Mouse (Mus musculus) stomach, postnatal 0 days (tissue): ENCODE results near the gene C130050O18Rik. TPM values are rescaled to one million over a fixed set of nuclear protein-coding genes. Genes with fewer than 3 reads are reported as not detected.

Experiments used
- ATAC-seq: fragments of 200-750 bp; cut with Nextera tagmentation; 2 replicates; pipeline ENCODE4 v1.8.0; 2017; ENCODE audit not compliant: low FRiP score, low TSS enrichment
- DNase-seq: peaks from one replicate; pipeline ENCODE4 v3.0.0-alpha.2; 2016; ENCODE audit warnings: low spot score
- H3K27ac ChIP-seq: fragments of 300-500 bp; sonication (generic); replicated peaks from 2 replicates; pipeline ENCODE4 v1.5.1; 2014; ENCODE audit warnings: mild to moderate bottlenecking, control low read depth
- H3K27me3 ChIP-seq: fragments of 300-500 bp; sonication (generic); 2 replicates; pipeline ENCODE4 v1.6.1; 2014; ENCODE audit warnings: low read length; ENCODE audit not compliant: control insufficient read depth, insufficient read depth
- H3K36me3 ChIP-seq: fragments of 300-500 bp; sonication (generic); 2 replicates; pipeline ENCODE4 v1.6.1; 2014; ENCODE audit warnings: low read length, mixed read lengths; ENCODE audit not compliant: control insufficient read depth, insufficient read depth
- H3K4me1 ChIP-seq: fragments of 300-500 bp; sonication (generic); replicated peaks from 2 replicates; pipeline ENCODE4 v1.6.1; 2014; ENCODE audit warnings: antibody characterized with exemption; ENCODE audit not compliant: control insufficient read depth, insufficient read depth
- H3K4me2 ChIP-seq: fragments of 300-500 bp; sonication (generic); replicated peaks from 2 replicates; pipeline ENCODE4 v1.6.1; 2014; ENCODE audit warnings: low read depth, mild to moderate bottlenecking, control low read depth, moderate library complexity
- H3K4me3 ChIP-seq: fragments of 300-500 bp; sonication (generic); 2 replicates; pipeline ENCODE4 v1.5.1; 2014; ENCODE audit warnings: low read depth, low read length, control low read depth
- H3K9ac ChIP-seq: fragments of 300-500 bp; sonication (generic); 2 replicates; pipeline ENCODE4 v1.6.1; 2014; ENCODE audit warnings: mild to moderate bottlenecking, low read length, control low read depth, mixed read lengths
- H3K9me3 ChIP-seq: fragments of 300-500 bp; sonication (generic); 2 replicates; pipeline ENCODE4 v1.6.1; 2016; ENCODE audit warnings: low read length; ENCODE audit not compliant: control insufficient read depth
- CTCF ChIP-seq: IDR thresholded peaks from 2 replicates; pipeline ENCODE4 v1.5.1; 2016; ENCODE audit warnings: antibody characterized with exemption, low read depth, mild to moderate bottlenecking, moderate library complexity
- EP300 ChIP-seq: optimal IDR thresholded peaks from 2 replicates; pipeline ENCODE3; 2016; ENCODE audit warnings: antibody characterized with exemption
- WGBS: fragments of 180-500 bp; shearing (Covaris S2); extraction: QIAGEN DNeasy Blood & Tissue Kit; methylation state at CpG from one replicate; pipeline ENCODE4 v1.1.7; 2014; 5-methylcytosine and 5-hydroxymethylcytosine counted together
- polyA plus RNA-seq: library from polyadenylated mRNA; unstranded; fragments of >200 nt; fragmentation: Nextera tagmentation; extraction: Ambion mirVana; gene quantifications from 2 replicates; pipeline ENCODE4 v1.2.1, GENCODE M21; 2015

The C130050O18Rik gene
- polyA plus RNA-seq, 1 experiment from 2014 or later = 0.46 TPM

- Histone ChIP-seq H3K4me1 (peaks cover 15% of the 10 kb centered on the region; the same call in 1 of the 2 replicates), H3K36me3 (no peaks in the 10 kb centered on the region), H3K4me3 (no peak within 1 kb of the TSS), H3K9me3 (no peaks in the 10 kb centered on the region), H3K27me3 (no peaks in the 10 kb centered on the region), H3K4me2 (no peak within 1 kb of the TSS), H3K27ac (peak within 1 kb of the TSS; percentile 85), H3K9ac (peak within 1 kb of the TSS; percentile 18; the same call in 1 of the 2 replicates)
- WGBS = 44% methylated on average over 18 of the region's 18 CpGs
- TF ChIP-seq CTCF = no peak
- no peak for TF ChIP-seq EP300
- DNase-seq = no peak
- no peak for ATAC-seq
Observed at GRCm38 (mm10) chr5:139377468-139378270, 27.4 kb upstream of the C130050O18Rik start, which contains the start of gene Gpr146. Gene Gpr146, plus strand, starts transcription at chr5:139377697.

DNA sequence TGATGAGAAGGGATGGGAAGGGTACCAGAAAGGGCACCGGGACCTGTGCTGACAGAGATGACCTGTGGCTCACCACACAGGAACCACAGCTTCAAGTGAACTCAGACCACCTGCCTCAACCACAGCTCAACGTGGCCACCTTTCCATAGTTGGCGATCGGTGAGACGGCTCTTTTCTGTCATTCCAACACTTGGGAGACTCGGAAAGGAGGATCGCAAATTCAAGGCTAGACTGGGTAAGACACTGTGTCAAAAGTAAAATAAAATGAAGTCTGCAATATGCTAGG, 26.9 kb upstream of the C130050O18Rik start:
- no peak for DNase-seq
- no peaks in the 10 kb centered on the region for H3K9me3 ChIP-seq
- no peak overlapping the region for H3K4me3 ChIP-seq
- H3K27ac ChIP-seq = peak overlapping the region; percentile 65; the same call in 1 of the 2 replicates
- H3K4me2 ChIP-seq = no peak overlapping the region
- no peak overlapping the region for H3K9ac ChIP-seq
- WGBS = 80% methylated on average over 7 of the region's 7 CpGs
- H3K36me3 ChIP-seq = no peaks in the 10 kb centered on the region
- H3K27me3 ChIP-seq = no peaks in the 10 kb centered on the region
- H3K4me1 ChIP-seq = peaks cover 15% of the 10 kb centered on the region; the same call in 1 of the 2 replicates
- TF ChIP-seq CTCF (no peak), EP300 (no peak)
- ATAC-seq = no peak

DNA sequence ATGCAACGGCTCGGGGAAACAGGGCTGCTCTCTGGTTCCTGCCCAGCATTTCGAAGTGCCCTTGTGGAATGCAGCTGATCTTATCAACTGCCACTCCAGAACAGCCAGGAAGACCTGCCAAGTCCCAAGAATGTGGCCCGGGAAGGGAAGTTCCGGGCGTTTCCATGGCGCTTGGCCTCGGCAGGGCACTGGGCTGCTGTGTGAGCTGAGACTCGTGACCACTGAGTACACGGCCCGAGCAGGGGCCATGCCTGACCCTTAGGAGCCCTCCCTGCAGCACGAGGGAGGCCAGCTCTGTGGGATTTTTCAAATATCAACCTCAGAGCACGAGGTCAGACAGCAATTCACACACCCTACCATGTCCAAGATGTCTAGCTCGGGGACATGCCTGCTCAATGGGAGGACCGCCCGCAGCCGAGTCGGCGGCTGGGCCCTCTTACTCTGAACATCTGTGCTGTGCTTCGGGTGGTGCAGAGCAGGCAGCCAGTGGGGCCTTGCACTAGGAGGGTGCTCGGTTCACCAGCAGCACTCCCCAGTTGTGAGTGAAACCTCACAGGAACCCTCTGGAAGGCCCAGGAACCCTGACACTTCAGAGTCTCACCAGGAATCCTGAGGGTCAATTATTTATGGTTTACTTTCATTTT, 26.0 kb upstream of the C130050O18Rik start:
- H3K9me3 ChIP-seq = no peaks in the 10 kb centered on the region
- H3K27me3 ChIP-seq = no peaks in the 10 kb centered on the region
- TF ChIP-seq EP300 (no peak), CTCF (no peak)
- no peak overlapping the region for H3K9ac ChIP-seq
- no peak overlapping the region; the same call in 1 of the 2 replicates for H3K4me3 ChIP-seq
- WGBS = 26% methylated on average over 21 of the region's 21 CpGs
- H3K36me3 ChIP-seq = no peaks in the 10 kb centered on the region
- peaks cover 15% of the 10 kb centered on the region; the same call in 1 of the 2 replicates for H3K4me1 ChIP-seq
- DNase-seq (peak; percentile 82), ATAC-seq (peak; percentile 43)
- H3K4me2 ChIP-seq = peak overlapping the region; percentile 17; the same call in 1 of the 2 replicates
- peak overlapping the region; percentile 85 for H3K27ac ChIP-seq

DNA sequence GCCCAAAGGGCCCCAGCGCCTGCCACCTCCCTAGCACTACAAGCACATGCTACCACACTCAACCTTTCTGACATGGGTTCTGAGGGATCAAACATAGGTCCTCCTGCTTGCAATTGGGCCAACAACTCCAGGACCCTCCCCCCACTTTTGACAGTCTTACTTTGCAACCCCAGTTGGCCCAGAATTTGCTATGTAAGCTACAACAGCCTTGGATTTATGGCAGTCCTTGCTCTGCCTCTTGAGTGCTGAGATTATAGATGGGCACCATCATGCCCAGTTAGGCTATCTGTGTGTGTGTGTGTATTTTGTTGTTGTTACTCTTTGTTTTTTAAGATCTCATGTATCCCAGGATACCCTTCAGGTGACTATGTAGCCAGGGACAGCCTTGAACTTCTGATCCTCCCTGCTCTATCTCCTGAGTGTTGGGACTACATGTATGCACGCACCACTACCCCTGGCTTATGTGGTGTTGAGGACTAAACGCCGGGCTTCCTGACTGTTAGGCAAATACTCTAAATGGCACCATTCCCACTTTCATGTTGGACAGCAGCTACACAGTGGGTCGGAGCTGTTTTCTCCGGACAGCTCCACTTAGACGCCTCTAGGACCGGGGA, 25.2 kb upstream of the C130050O18Rik start:
- Histone ChIP-seq H3K4me1 (peaks cover 15% of the 10 kb centered on the region; the same call in 1 of the 2 replicates), H3K27ac (peak overlapping the region; percentile 85), H3K9me3 (no peaks in the 10 kb centered on the region), H3K36me3 (no peaks in the 10 kb centered on the region), H3K9ac (peak overlapping the region; percentile 78), H3K4me2 (peak overlapping the region; percentile 92), H3K27me3 (no peaks in the 10 kb centered on the region), H3K4me3 (peak overlapping the region; percentile 68)
- ATAC-seq (no peak), DNase-seq (no peak)
- WGBS = 15% methylated on average over 8 of the region's 8 CpGs
- TF ChIP-seq EP300 (no peak), CTCF (no peak)

DNA sequence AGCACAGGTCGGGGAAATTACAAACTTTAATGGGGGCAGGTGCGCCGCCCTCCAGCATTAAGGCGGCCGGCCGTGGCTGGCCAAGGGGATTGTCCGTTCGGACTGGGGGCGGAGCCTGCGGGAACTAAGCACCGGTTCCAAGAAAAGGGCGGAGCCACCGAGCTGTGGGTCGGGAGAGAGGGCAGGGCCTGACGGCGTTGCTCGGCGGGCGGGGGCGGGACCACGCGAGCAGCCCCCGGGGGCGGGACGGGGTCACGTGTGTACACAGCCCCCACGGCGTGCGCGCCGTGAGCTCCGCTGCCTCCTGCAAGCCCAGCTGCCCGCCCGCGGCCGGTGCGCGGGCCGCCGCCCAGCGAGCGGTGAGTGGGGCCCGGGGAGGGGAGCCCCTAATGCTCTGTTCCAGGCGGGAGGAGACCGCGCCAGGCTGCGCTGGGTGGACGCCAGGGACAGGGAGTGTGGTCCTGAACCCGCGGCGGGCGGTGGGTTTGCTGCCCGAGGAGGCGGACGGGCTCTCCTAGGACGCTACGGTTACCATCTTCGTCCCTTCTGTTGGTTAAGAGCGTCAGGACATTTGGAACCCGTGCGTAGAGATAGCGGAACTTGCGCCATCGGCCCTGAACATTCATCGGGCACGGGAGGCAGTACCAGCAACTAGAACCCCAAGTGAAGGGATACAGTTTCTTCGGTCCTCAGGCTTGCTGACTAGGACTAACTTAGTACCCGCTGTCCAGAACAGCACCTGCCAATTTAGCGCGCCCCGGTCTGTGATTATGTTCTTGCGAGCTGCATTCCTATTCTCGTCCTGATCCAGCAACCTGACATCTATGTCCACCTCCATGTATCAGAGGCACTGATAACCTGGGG, 24.5 kb upstream of the C130050O18Rik start:
- Histone ChIP-seq H3K4me3 (peak overlapping the region; percentile 68), H3K9ac (peak overlapping the region; percentile 78), H3K4me1 (peaks cover 15% of the 10 kb centered on the region; the same call in 1 of the 2 replicates), H3K27ac (peak overlapping the region; percentile 85), H3K27me3 (no peaks in the 10 kb centered on the region), H3K9me3 (no peaks in the 10 kb centered on the region), H3K4me2 (peak overlapping the region; percentile 92), H3K36me3 (no peaks in the 10 kb centered on the region)
- DNase-seq (peak; percentile 96), ATAC-seq (peak; percentile 86)
- 2% methylated on average over 68 of the region's 73 CpGs for WGBS
- TF ChIP-seq EP300 (no peak), CTCF (no peak)
